Mouse (Mus musculus): ENCODE measurements around the gene Vav1.

The Vav1 gene

DNA sequence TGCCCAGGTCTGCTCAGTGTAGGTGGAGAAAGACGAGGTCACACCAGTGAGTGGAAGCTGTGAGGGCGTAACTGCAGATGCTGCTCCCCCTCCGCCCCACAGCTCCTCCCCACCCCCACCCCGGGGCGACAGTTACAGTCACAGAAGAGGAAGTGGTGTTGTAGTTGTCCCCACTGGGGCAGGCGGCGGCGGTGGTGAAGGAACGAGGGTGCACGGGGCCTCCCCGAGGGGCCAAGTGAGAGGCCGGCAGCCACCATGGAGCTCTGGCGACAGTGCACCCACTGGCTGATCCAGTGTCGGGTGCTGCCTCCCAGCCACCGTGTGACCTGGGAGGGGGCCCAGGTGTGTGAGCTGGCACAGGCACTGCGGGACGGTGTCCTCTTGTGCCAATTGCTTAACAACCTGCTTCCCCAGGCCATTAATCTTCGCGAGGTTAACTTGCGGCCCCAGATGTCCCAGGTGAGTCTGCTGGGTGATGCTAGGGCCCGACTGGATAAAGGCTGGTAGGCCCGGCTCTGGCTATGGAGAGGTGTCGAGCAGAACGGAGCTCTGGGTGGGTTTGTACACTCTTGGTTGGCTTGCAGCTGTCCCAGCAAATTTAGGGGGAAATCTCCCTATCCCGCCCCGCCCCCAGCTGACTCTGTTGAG, at the start of gene Vav1:
Gene Vav1, plus strand, starts transcription at position 158 of the 648 bp plus-strand sequence.
- DNase-seq (ENCODE audit: low spot score): no peak

DNA sequence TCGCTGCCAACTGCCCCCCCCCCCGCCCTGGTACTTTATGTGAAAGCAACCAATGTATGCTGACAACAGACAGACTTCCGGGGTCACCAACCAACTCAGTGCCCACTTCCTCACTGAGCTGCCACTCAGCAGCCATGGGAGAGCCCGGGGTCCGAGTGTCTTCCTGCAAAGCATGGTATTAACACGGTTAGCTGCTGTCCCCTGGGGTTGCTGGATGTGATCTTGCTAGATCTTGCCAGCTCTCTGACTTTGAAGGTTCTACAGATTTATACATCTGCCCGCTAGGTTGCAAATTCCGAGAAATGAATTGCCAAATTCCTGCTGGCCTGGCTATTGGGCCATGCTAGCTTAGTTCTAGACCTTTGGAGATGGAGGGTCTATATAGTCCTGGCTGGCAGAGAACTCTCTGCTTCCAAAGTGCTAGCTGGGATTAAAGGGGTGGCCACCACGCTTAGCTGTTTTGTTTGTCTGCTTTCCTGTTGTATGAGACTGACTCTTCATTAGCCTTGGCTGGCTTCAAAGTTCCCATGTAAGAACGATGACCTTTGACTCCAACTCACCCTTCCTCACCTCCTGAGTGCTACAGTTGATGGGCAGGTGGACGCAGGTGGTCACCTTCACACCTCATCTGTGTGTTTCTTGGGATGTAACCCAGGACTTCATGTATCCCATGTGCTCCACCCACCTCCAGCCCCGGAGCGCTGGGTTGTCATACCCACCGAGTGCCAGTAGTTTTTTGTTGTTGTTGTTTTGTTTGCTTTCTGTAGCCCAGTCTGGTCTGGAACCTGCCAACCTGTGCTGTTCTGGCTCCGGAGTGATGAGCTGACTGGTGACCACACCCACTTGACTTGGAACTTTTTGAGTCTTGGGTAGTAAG, 48.8 kb upstream of the Vav1 start:
- DNase-seq (ENCODE audit: low spot score): peak; percentile 24

DNA sequence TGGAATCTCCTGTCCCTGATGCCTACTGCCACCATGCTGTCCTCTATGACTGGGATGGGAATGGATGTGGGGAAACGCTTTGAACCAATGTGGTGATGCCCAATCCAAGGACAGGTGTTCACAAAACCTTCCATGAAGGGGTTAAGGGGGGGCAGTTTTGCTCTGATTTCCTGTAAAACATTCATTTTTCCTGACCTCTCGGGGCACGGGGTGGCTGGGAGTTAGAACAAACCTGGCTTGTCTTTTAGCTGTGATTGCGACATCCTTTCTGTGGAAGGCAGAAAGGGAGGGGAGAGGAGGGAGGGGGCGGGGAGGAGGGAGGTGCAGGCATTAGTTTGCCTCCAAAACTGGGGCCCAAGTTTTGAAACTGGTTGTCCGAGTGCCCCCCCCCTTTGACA, 48.2 kb upstream of the Vav1 start:
- DNase-seq (ENCODE audit: low spot score): peak; percentile 89

DNA sequence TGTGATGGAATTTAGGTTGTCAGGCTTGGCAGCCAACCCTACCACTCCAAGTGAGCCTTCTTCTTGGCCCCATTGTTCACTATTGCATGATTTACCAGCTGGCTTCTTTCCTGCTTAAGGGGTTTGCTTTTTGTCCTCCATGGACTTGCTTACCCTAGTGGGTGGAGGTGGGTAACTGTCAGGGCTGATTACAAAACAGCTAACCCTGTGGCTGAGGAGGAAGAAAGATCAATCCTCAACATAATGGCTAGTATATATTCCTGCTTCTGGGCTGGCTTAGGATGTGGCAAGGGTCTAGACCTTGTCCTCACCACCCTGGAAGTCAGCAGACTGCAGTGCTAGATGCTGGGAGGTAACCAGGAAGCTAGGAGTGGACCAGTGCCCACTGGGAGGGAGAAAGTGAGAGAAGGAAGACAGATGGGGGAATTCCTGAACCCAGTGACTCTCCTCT, 47.6 kb upstream of the Vav1 start:
- DNase-seq (ENCODE audit: low spot score): peak; percentile 85

DNA sequence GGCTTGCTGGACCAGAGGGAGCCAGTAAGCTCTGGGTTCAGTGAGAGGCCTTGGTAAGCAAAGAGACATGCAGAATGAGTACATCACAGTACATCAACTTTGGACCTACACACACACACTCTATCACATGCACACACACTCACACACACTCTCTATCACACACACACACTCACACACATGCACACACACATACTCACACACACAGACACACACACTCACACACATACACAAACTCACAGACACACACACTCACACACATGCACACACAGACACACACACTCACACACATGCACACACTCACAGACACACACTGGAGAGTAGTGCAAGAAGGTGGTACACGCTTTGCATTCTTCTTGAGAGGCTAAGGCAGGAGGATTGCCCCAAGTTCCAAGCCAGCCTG, 46.7 kb upstream of the Vav1 start:
- no peak for DNase-seq (ENCODE audit: low spot score)

DNA sequence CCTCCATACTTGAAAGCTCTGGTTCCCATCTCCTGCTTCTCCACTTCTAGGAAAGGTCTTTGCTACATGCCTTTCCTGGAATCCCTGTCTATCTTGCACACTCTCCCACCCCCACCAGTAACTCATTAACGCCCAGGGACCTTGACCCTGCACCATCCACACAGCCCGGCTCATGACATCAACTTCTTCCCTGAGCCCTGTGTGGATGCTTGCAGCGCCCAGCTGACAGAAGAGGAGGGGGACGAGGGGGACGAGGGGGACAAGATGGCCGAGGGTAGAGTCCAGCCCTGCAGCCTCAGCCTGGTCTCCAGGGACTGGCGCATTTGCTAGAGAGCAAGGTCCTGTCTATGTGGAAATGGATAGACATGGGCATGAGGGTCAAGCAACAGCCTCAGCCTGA, 45.9 kb upstream of the Vav1 start:
- DNase-seq (ENCODE audit: low spot score): no peak

DNA sequence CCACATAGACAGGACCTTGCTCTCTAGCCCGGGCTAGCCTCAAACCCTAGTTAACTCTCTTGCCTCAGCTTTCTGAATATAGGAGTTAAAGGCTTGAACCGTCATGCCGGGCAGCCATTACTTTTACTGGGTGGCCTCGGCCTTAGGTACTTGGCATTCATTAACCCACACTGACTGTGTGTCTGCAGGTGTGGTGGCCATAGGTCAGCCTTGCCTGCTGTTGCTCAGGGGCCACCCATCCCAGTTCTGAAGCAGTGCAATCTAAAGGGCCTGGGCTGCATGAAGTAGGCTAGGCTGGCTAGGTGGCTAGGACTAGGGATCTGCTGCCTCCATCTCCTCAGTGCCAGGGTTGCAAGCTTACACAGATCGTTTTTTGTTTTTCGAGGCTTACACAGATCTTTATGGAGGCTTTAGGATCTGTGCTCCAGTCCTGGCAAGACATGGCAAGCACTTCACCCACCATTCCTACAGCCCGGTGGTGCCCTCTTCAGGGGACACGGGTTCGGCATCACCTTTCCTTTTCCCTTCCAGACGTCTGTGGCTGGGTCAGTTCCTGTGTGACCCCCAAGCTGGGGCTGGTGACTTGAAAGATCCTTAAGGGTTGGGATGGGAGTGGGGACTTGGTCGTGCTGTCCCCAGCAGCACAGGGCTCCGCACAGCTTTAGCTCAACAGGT, 44.5 kb upstream of the Vav1 start:
- DNase-seq (ENCODE audit: low spot score): peak; percentile 29

DNA sequence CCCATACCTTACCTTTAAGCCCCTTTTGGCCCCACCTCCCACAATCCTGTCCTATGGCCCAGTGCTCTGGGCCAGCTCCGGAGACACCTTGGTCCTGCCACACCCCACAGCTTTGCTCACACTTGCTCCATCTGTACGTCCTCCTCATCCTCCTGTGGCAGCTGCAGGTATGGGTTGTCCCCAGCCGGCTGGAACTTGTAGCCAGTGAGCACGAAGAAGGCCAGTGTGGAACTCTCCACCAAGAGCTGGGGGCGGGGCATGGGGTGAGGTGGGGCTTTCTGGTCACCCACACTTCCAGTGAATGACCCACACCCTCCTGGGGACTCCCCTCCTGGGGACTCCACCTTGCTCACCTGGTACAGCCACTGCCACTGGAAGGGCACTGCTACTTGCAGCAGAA, 43.1 kb upstream of the Vav1 start:
- no peak for DNase-seq (ENCODE audit: low spot score)

DNA sequence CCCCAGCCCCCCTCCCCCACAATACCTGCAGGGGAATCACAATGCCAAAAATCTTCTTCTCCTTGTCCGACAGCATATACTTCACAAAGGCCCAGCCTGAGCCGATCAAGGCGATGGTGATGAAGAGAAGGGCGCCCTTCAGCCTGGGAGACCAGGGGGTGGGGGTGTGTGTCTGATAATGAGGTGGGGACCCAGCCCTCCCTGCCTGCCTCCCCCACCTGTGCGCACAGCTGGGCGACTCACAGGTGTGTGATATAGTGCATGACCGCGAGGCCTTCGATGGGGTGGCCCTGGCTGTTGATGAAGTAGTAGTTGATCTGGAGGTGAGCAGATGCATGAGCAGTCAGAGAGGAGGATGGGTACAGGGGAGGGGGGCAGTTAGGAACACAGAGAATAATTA, 41.7 kb upstream of the Vav1 start:
- no peak for DNase-seq (ENCODE audit: low spot score)

DNA sequence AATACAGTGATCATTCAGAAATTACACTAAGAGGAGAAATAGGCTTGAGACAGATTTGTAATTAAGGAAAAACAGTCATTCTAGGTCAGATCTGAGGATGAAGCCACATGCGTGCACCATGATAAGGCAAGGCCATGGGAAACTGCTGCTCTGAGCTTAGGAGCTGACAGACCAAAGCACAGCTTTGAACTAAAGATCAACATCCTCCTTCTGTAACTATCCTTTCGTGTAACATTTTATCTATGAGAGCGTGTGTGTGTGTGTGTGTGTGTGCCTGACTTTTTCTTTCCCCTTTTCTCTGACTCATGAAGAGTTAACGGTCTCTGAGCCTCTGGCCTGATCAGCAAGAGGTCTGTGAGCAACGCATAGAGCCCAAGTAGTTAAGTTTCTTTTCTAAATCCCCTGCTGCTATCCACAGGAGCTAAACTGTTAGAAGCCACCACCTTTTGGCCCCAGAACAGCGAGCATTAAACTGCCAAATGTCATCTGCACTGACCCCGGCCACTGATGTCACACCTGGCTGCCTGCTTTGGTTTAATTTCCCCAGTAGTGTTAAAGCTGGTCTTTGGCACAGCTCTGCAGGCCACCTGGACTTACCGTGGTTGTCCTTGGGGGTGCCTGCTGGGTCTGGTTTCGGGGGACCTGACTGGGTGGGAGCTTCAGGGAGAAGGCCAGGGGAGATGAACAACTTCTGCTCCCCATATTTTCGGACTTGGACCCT, 35.1 kb upstream of the Vav1 start:
- DNase-seq (ENCODE audit: low spot score): no peak

DNA sequence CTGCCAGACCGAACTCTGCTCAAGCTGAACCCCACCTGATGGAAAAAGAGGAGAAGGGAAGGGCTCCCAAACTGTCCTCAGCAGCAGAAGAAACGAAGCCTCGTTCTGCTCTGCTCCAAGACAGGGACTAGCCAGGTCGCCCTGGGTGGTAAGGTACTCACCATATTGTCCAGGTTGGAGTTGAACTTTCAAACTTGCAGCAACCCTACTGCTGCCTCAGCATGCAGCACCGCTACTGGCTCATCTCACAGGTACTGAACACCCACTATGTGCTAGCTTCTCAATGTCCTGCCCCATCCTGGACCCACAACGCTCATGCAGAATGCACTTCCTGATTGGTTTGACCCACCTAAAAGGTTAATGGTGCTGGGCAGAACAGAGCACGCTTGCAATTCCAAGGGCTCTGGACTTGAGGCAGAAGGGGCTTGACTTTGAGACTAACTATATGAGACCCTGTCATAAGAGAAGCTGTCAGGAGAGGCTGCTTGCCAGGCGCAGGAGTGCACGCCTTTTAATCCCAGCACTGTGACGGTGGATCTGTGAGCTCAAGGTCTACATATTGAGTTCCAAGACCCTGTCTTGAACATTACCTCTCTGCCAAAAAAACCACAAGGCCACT, 33.5 kb upstream of the Vav1 start:
- DNase-seq (ENCODE audit: low spot score): no peak

DNA sequence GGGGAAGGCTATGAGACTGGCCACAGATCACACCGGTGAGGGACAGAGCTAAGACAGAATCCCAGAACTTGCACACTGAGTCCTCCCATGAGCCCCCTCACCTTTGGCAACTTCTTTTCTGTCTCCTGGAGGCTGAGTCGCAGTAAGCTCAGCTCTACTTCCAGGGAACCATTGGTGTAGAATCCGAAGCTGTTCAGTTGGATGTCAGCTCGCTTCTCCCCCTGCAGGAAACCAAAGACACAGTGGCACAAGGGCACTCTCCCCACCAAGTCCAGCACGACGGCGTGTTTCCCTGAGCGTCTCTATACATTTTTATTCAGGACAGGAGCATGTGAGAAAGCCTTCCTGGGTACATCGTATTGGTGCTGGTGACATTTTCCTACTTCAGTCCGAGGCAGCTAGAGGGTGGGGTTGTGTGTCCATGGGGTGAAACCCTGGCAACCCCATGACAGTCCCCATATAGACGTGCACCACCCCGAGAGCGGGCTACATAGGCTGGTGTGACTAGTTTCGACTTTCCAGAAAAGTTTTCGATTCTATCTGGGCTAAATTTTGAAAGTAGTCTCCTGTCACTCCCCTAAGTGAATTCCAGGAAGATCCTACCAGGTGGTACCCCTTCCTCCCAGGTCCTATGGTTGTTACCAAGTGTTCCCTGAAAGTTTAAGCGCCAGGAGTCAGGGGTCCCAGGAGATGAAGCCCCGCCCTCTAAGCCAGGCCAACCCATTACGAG, 32.1 kb upstream of the Vav1 start:
- DNase-seq (ENCODE audit: low spot score): peak; percentile 58

DNA sequence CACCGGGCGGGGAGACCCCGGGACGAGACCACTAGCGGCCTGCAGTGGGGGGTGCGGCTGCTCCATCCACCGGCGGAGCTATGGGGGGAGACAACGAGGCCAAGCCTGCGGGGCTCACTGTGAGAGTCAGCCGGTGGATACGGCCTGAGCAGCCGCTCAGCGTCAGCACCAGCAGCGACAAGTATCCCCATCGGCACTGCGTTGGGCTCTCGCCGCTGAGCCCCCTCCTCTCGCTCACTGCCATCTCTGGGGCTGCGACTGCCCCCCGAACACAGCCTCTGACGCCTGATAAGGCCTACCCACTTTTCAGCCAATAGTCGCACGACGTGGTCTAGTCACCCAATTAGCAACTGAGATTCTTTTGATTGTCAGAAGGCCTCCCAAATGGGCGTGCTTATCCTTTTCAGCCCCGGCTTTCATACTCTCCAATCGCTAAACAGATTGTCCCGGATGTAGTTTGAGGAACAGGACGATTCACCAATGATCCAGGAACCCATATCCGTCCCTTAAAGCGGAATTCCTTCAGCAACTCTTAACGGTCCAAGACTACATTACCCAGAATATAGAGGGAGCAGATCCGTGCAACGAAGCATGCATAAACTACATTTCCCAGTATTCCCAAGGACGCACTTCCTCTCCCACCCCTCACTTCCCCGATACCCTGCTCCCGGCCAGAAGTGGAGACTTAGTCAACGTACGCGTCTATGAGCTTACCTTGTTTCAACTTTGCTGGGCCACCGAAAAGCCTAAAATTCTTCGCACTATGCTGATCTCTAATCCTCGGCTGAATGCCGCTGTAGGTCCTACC, 31.3 kb upstream of the Vav1 start:
- peak; percentile 100 for DNase-seq (ENCODE audit: low spot score)

DNA sequence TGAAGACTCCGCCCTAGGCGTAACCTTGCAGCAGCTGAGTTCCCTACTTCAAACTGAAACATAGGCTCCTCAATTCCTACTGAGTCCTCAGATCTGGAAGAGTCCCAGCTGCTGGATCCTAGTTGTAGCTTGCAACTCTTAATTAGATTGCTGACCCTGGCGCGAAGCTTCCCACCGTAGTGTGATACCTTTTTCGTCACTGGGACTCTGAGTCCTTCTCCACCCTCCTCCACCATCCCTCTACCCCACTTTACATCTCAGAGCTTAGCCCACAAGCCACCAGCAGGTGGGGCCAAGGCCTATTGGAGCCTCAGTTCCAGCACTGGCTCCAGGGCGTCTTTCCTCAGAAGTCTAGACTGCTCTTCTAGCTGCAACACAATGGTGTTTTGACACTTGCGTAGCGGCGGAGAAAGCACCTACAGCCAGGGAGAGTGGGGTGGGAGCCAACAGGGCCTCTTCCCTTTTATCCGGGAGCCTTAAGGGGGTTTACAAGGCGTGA, 30.6 kb upstream of the Vav1 start, which contains the start of gene Gpr108:
Gene Gpr108, minus strand, starts transcription at position 246 of the 499 bp plus-strand sequence.
- DNase-seq (ENCODE audit: low spot score): peak; percentile 96

DNA sequence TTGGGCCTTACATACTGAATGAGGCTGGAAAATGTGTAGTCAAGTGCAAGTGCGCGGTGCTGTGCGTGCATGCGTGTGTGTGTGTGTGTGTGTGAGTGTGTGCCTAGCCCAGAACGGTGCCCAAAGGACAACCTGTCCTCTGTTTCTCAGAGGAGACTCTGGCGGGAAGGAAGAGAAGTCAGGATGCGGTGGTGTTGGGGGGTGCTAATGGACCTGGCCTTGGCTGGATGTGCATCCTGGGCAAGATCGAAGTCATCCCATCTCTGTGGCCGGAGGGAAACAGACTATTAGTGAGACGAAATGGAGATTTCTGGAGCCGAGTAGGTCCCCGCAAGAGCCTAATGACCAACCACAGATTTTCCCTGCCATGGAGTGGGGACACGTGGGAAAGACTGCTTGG, 30.1 kb upstream of the Vav1 start:
- DNase-seq (ENCODE audit: low spot score): no peak

DNA sequence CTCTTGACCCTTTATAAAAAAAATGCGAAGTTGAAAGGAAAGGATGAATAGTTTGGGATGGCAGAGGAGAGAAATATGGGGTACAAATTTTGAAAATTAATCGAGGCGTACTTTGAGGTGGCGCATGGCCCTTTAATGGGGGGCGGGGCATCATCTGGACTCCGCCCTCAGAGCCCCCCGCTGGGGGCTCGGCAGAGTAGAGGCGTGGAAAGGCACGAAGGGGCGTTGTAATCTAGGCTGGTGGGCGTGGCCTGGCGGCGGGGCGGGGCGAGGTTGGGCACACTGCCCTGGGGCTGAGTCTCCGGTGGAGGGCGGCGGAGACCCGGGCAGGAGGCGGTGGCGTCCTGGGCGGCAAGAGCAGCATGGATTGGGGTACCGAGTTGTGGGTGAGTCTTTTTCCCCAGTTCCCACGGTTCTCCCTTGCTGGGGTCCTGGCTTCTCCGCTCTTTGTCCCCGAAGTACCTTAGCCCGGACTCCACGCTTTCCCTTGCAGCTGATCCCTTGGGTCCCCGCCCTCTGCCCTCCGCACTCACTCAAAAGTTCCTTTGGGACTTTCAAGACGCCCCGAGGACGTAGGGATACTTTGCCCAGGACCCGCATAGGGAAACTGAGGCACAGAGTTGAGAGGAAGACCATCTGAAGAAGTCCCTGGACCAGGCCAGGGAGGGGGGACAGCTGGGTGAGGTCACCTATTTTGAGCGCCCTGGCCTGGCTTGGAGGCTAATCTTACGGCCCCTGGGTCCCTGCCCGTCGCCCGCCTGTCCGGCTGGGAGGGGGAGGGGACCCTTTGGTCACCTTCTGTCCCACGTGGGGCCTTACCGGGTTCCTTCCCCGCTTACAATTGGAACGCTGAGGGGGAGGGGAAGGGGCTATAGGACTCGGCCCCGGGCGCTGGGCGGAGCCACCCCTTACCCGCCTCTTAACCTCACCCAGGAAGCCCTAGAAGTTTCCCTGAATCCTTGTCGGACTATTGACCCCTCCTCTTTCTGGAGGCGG, 29.4 kb upstream of the Vav1 start, which contains the start of gene Trip10:
Gene Trip10, plus strand, starts transcription at position 270 of the 996 bp plus-strand sequence.
- peak; percentile 94 for DNase-seq (ENCODE audit: low spot score)

DNA sequence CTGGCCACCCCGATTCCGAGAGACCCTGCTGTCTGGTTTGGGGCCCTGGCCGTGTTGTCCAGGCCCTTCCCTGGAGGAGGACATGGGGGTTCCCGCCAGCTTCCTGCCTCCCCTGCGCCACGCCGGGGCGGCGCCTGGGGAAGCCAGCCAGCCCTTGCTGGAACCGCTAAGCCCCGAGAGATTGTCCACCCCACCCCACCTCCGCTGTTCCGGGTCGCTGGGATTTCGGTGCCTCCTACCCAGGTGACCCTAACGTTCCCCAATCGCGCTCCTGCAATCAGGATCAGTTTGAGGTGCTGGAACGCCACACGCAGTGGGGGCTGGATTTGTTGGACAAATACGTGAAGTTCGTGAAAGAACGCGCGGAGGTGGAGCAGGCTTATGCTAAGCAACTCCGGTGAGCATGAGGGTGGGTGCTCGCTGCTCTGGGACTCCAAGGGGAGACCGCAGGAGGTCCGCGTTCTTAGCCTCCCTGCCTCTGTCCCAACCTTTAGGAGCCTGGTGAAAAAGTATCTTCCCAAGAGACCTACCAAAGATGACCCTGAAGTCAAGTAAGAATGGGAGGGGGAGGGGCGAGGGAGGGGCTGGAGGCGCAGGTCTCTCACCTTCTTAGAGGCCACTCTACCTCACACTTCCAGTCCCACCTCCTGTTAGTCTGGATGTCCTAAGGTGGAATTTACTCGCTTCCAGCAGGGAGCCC, 28.3 kb upstream of the Vav1 start:
- DNase-seq (ENCODE audit: low spot score): peak; percentile 18

DNA sequence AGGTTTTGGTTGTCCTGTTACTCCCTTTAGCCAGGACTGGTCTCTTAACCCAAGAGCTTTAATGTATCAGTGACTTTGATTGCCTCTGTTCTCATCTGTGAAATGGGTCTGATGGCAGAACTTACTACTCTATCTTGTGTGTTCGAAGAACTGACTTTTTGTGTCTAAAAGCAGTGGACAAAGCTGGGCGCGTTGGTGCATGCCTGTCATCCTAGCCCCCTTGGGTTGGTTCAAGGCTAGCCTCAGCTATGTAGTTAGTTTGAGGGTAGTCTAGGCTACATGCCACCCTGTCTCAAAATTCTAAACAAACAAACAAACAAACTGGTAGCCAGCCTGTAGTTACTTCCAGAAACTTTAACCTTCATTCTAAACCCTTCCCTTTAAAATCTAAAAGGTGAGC, 27.5 kb upstream of the Vav1 start:
- DNase-seq (ENCODE audit: low spot score): no peak

Data from adipocyte (in vitro differentiated cells).